Mouse (Mus musculus) testis, adult 2 months (tissue): ENCODE measurements at regions not wholly inside any gene's neighbourhood (a gene's known extent, or its start where the extent isn't known, plus 50 kb on each side); places are given as distances from the start of the nearest gene placed in this dataset.

Experiments
- CTCF ChIP-seq: fragments of 200-500 bp; IDR thresholded peaks from 2 replicates; pipeline ENCODE4 v1.5.1; 2012; ENCODE audit warnings: low read depth, mild to moderate bottlenecking, inconsistent platforms, low read length, moderate library complexity; ENCODE audit not compliant: control insufficient read depth, insufficient read depth, insufficient replicate concordance
- POLR2A ChIP-seq: fragments of 200-500 bp; IDR thresholded peaks from 2 replicates; pipeline ENCODE4 v1.6.1; 2012; ENCODE audit warnings: low read depth, mild to moderate bottlenecking, inconsistent platforms, low read length, moderate library complexity; ENCODE audit not compliant: control insufficient read depth

DNA sequence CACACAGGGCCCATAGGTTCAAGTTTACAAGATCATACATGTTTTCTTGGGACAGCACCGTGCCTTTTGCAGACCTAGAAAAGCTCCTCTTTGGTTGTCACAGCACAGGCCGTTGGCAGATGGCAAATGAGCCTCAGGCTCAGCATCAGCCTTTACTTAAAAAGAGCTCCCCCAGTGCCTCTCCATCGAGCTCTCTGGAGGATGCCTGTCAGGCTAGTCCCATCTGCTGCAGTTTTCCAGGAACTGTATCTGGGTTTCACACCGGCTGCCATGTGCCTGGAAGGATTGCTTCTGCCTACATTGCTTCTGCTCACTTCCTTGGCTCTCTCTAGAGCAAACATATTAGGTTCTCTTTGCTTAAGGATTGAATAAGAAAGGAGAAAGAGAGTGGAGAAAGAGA is 695.1 kb upstream of the Kirrel3 start:
- TF ChIP-seq CTCF (no peak), POLR2A (no peak)
